Mouse (Mus musculus) layer of hippocampus, adult 9-10 months (tissue): ENCODE measurements around the gene Egfem1.
A peak's percentile ranks its signal among the peaks of the same experiment; 100 is the strongest.

Source experiments
- DNase-seq: peaks from one replicate; pipeline ENCODE4 v3.0.0; 2022; ENCODE audit warnings: low spot score

Gene Egfem1

GRCm38 (mm10) chr3:29345805-29346204, 264.0 kb downstream of the Egfem1 start:
- no peak for DNase-seq

GRCm38 (mm10) chr3:29366907-29367306, 285.1 kb downstream of the Egfem1 start:
- no peak for DNase-seq

GRCm38 (mm10) chr3:29370519-29370918, 288.7 kb downstream of the Egfem1 start:
- peak; percentile 16 for DNase-seq

- no peak for DNase-seq
These were observed 299.4 kb downstream of the Egfem1 start for GRCm38 (mm10) chr3:29381255-29381654.

- no peak for DNase-seq
These were observed 317.2 kb downstream of the Egfem1 start for GRCm38 (mm10) chr3:29399064-29399463.

- no peak for DNase-seq
These were observed 339.8 kb downstream of the Egfem1 start for GRCm38 (mm10) chr3:29421634-29422033.

- no peak for DNase-seq
These were observed 350.6 kb downstream of the Egfem1 start for GRCm38 (mm10) chr3:29432109-29433091.

GRCm38 (mm10) chr3:29443024-29443423, 361.2 kb downstream of the Egfem1 start:
- no peak for DNase-seq

GRCm38 (mm10) chr3:29444661-29445060, 362.8 kb downstream of the Egfem1 start:
- no peak for DNase-seq

- no peak for DNase-seq
These were observed 364.3 kb downstream of the Egfem1 start for GRCm38 (mm10) chr3:29446081-29446480.

GRCm38 (mm10) chr3:29448829-29449406, 367.1 kb downstream of the Egfem1 start:
- no peak for DNase-seq

GRCm38 (mm10) chr3:29498211-29498610, 416.4 kb downstream of the Egfem1 start:
- no peak for DNase-seq

- DNase-seq: no peak
These were observed 417.4 kb downstream of the Egfem1 start for GRCm38 (mm10) chr3:29499188-29499587.

- DNase-seq: no peak
These were observed 443.6 kb downstream of the Egfem1 start for GRCm38 (mm10) chr3:29525298-29525962.

GRCm38 (mm10) chr3:29525963-29526301, 444.1 kb downstream of the Egfem1 start:
- no peak for DNase-seq

- no peak for DNase-seq
These were observed 457.4 kb downstream of the Egfem1 start for GRCm38 (mm10) chr3:29539211-29539610.

GRCm38 (mm10) chr3:29539902-29540301, 458.1 kb downstream of the Egfem1 start:
- no peak for DNase-seq

GRCm38 (mm10) chr3:29541477-29542079, 459.8 kb downstream of the Egfem1 start:
- DNase-seq: no peak

GRCm38 (mm10) chr3:29544056-29544455, 462.2 kb downstream of the Egfem1 start:
- DNase-seq: no peak

GRCm38 (mm10) chr3:29563171-29563570, 481.3 kb downstream of the Egfem1 start:
- DNase-seq: no peak

GRCm38 (mm10) chr3:29578055-29578860, 496.4 kb downstream of the Egfem1 start:
- no peak for DNase-seq

GRCm38 (mm10) chr3:29582749-29583148, 500.9 kb downstream of the Egfem1 start:
- no peak for DNase-seq
